Mouse (Mus musculus): ENCODE results near the gene Prps1l1.

DNA sequence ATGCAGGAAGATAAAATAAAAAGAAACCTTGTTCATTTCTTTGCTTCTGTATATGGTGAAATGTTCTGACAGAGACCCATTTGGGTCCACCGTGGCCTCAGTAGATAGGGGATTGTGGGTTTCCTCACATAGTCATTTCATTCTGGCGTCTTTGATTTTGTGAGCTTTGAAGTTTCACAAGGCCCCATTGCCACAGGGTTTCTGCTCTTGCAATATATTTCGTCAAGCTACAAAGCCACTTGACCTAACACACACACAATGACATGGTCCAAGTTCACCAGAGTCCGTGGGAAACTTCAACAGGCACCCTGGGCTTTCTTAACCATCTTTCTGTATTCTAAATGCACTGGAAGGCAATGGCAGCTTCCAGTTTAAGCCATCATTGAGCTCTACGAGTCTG is 1.3 kb downstream of the Prps1l1 start:
- no peak for TF ChIP-seq GATA2 (IDR thresholded peaks at IDR 0.05; ENCODE audit: borderline replicate concordance, low read depth, low read length)
- TF ChIP-seq CTCF (IDR thresholded peaks at IDR 0.05; ENCODE audit: low read depth, low read length) = no peak
- no peak for TF ChIP-seq TAL1 (conservative IDR thresholded peaks at IDR 0.05; ENCODE audit: low read depth, low read length)
- no peak for TF ChIP-seq GATA1 (IDR thresholded peaks at IDR 0.05; ENCODE audit: borderline replicate concordance, low read length)

All from G1E (cell line).